In genomic region chr8:123202288-123202687, GRCm38 (mm10) we compare ENCODE assay signal across 9 mouse cellular contexts. TPM values are rescaled to one million over a fixed set of nuclear protein-coding genes. Genes with fewer than 3 reads are reported as not detected.
A peak's percentile ranks its signal among the peaks of the same experiment; 100 is the strongest.
DNase-seq lines count a peak whose midpoint lies in the region; ATAC-seq and TF ChIP-seq lines count a peak whose summit lies in the region.
"Had no signal": no experiment of that assay in that cellular context is flagged by ENCODE, and none has a peak within 500 bp of the region (broad histone marks: within the 10 kb centered on the region; RNA-seq: fewer than 3 reads in every experiment).

No protein-coding gene starts in this region.

- peaks cover 31% of the 10 kb centered on the region for H3K36me3 ChIP-seq in kidney, embryonic 15.5 days
- H3K36me3 ChIP-seq in hindbrain, embryonic 15.5 days, result peaks cover 11% of the 10 kb centered on the region
- H3K36me3 ChIP-seq in midbrain, postnatal 0 days (ENCODE audit: insufficient read depth, low read length), result peaks cover 16% of the 10 kb centered on the region

- no peak overlapping the region for H3K4me2 ChIP-seq in kidney, embryonic 15.5 days
- no peak overlapping the region for H3K4me2 ChIP-seq in hindbrain, embryonic 15.5 days
- H3K4me2 ChIP-seq in midbrain, postnatal 0 days (ENCODE audit: low read depth, low read length, poor library complexity, severe bottlenecking), result no peak overlapping the region
- H3K4me2 ChIP-seq: embryonic facial prominence, embryonic 12.5 days had no signal

- peak; percentile 99 for TF ChIP-seq CTCF in midbrain, postnatal 0 days (IDR thresholded peaks at IDR 0.05)

- 29% methylated on average over 5 of the region's 5 CpGs for WGBS in kidney, embryonic 15.5 days
- 22% methylated on average over 5 of the region's 5 CpGs for WGBS in hindbrain, embryonic 15.5 days
- WGBS in midbrain, postnatal 0 days, result 22% methylated on average over 5 of the region's 5 CpGs

- no peaks in the 10 kb centered on the region for H3K4me1 ChIP-seq in kidney, embryonic 15.5 days
- H3K4me1 ChIP-seq in hindbrain, embryonic 15.5 days (replicated peaks), result 0 out of 2 replicates have a peak, but pooled peaks cover 2% of the 10 kb centered on the region
- no peaks in the 10 kb centered on the region for H3K4me1 ChIP-seq in midbrain, postnatal 0 days (ENCODE audit: insufficient read depth, low read length)
- H3K4me1 ChIP-seq: embryonic facial prominence, embryonic 12.5 days had no signal

- no peak for ATAC-seq in kidney, embryonic 15.5 days (replicated peaks; ENCODE audit: low FRiP score)
- 0 out of 2 replicates have a peak, but pooled peaks have one; percentile 16 for ATAC-seq in hindbrain, embryonic 15.5 days (ENCODE audit: low FRiP score, low read depth)
- no peak for ATAC-seq in midbrain, postnatal 0 days (ENCODE audit: low FRiP score)

- H3K9ac ChIP-seq in kidney, embryonic 15.5 days, result no peak overlapping the region
- H3K9ac ChIP-seq in hindbrain, embryonic 15.5 days, result no peak overlapping the region
- H3K9ac ChIP-seq in midbrain, postnatal 0 days (replicated peaks; ENCODE audit: low read length, poor library complexity, severe bottlenecking), result no peak overlapping the region
- H3K9ac ChIP-seq: embryonic facial prominence, embryonic 12.5 days had no signal

- no peaks in the 10 kb centered on the region for H3K27me3 ChIP-seq in kidney, embryonic 15.5 days
- no peaks in the 10 kb centered on the region for H3K27me3 ChIP-seq in hindbrain, embryonic 15.5 days
- H3K27me3 ChIP-seq in midbrain, postnatal 0 days (ENCODE audit: insufficient read depth, low read length), result no peaks in the 10 kb centered on the region
- H3K27me3 ChIP-seq: embryonic facial prominence, embryonic 12.5 days had no signal

- DNase-seq in kidney, adult 11 months, result peak; percentile 39
- DNase-seq in c-Kit-positive CD71-negative TER-119-negative erythroid progenitor cells, embryonic 14.5 days (ENCODE audit: low read depth), result peak; percentile 73
- DNase-seq in fibroblast of lung, adult 2 months (ENCODE audit: low read depth), result peak; percentile 33
- peak; percentile 72 to 76 for DNase-seq in left cerebral cortex, postnatal 25 days (ENCODE audit: low spot score in 2 of 2)
- DNase-seq in midbrain, postnatal 0 days (ENCODE audit: low spot score), result peak; percentile 83
- DNase-seq in spleen, postnatal 36 days (ENCODE audit: low spot score in 2 of 2), result peak; percentile 25 to 37

- intact Hi-C loops in left cerebral cortex, postnatal 25 days (cut with DNase I), result loop anchor here (2.0 to 5.0 kb wide), 3 partner anchors 65 to 365 kb away; no protein-coding TSS in a partner anchor

- no peak overlapping the region for H3K4me3 ChIP-seq in kidney, embryonic 15.5 days (replicated peaks)
- H3K4me3 ChIP-seq in hindbrain, embryonic 15.5 days, result no peak overlapping the region
- H3K4me3 ChIP-seq in midbrain, postnatal 0 days (ENCODE audit: low read depth, low read length), result no peak overlapping the region
- H3K4me3 ChIP-seq: embryonic facial prominence, embryonic 12.5 days had no signal

- no peak overlapping the region for H3K27ac ChIP-seq in kidney, embryonic 15.5 days
- no peak overlapping the region for H3K27ac ChIP-seq in hindbrain, embryonic 15.5 days (replicated peaks)
- 0 out of 2 replicates have a peak overlapping the region, but pooled peaks have one; percentile 39 for H3K27ac ChIP-seq in midbrain, postnatal 0 days (ENCODE audit: low read depth, low read length)
- H3K27ac ChIP-seq: embryonic facial prominence, embryonic 12.5 days had no signal

- no peaks in the 10 kb centered on the region for H3K9me3 ChIP-seq in kidney, embryonic 15.5 days (replicated peaks)
- H3K9me3 ChIP-seq in hindbrain, embryonic 15.5 days, result no peaks in the 10 kb centered on the region
- H3K9me3 ChIP-seq in midbrain, postnatal 0 days (ENCODE audit: low read length), result no peaks in the 10 kb centered on the region
- H3K9me3 ChIP-seq: embryonic facial prominence, embryonic 12.5 days had no signal

RNA-seq across cellular contexts. Expression of gene Chmp1a, which starts 10.3 kb away (rescaled TPM):
- 118 and 126 TPM in 2 replicates for polyA plus RNA-seq in kidney, embryonic 15.5 days (2015; fragmentation: Nextera tagmentation; extraction: Ambion mirVana)
- 200 and 215 TPM in 2 replicates for polyA plus RNA-seq in hindbrain, embryonic 15.5 days (2015; fragmentation: Nextera tagmentation; extraction: Ambion mirVana)
- 10 to 100 TPM; 89.9 to 92.8 TPM for total RNA-seq in left cerebral cortex, postnatal 25 days (2021)
- 206 and 212 TPM in 2 replicates for total RNA-seq in midbrain, postnatal 0 days (2014; rRNA removed)
- polyA plus RNA-seq in midbrain, postnatal 0 days (2015; fragmentation: Nextera tagmentation; extraction: Ambion mirVana), result 221 and 236 TPM in 2 replicates

RNA-seq across cellular contexts. Expression of gene Spata33, which starts 10.3 kb away (rescaled TPM):
- polyA plus RNA-seq in kidney, embryonic 15.5 days (2015; fragmentation: Nextera tagmentation; extraction: Ambion mirVana), result 4.2 and 5.5 TPM in 2 replicates
- polyA plus RNA-seq in hindbrain, embryonic 15.5 days (2015; fragmentation: Nextera tagmentation; extraction: Ambion mirVana), result 6.2 and 8.7 TPM in 2 replicates
- 1 to 10 TPM; 7.3 to 8.5 TPM for total RNA-seq in left cerebral cortex, postnatal 25 days (2021)
- total RNA-seq in midbrain, postnatal 0 days (2014; rRNA removed), result 4.9 and 7.3 TPM in 2 replicates
- 9.2 and 9.3 TPM in 2 replicates for polyA plus RNA-seq in midbrain, postnatal 0 days (2015; fragmentation: Nextera tagmentation; extraction: Ambion mirVana)

RNA-seq across cellular contexts. Expression of gene Dpep1, which starts 16.2 kb away (rescaled TPM):
- polyA plus RNA-seq in kidney, embryonic 15.5 days (2015; fragmentation: Nextera tagmentation; extraction: Ambion mirVana), result 4.4 and 5.5 TPM in 2 replicates
- 0.18 and 0.50 TPM in 2 replicates for polyA plus RNA-seq in hindbrain, embryonic 15.5 days (2015; fragmentation: Nextera tagmentation; extraction: Ambion mirVana)
- total RNA-seq in left cerebral cortex, postnatal 25 days (2021), result not detected
- total RNA-seq in midbrain, postnatal 0 days (2014; rRNA removed), result 0.38 and 0.60 TPM in 2 replicates
- 0.11 and 0.33 TPM in 2 replicates for polyA plus RNA-seq in midbrain, postnatal 0 days (2015; fragmentation: Nextera tagmentation; extraction: Ambion mirVana)

RNA-seq across cellular contexts. Expression of gene Cdk10, which starts 22.4 kb away (rescaled TPM):
- 33.7 and 34.7 TPM in 2 replicates for polyA plus RNA-seq in kidney, embryonic 15.5 days (2015; fragmentation: Nextera tagmentation; extraction: Ambion mirVana)
- polyA plus RNA-seq in hindbrain, embryonic 15.5 days (2015; fragmentation: Nextera tagmentation; extraction: Ambion mirVana), result 45.2 and 48.5 TPM in 2 replicates
- 10 to 100 TPM; 83.4 to 88.0 TPM for total RNA-seq in left cerebral cortex, postnatal 25 days (2021)
- 70.3 and 86.5 TPM in 2 replicates for total RNA-seq in midbrain, postnatal 0 days (2014; rRNA removed)
- 57.8 and 67.0 TPM in 2 replicates for polyA plus RNA-seq in midbrain, postnatal 0 days (2015; fragmentation: Nextera tagmentation; extraction: Ambion mirVana)

RNA-seq across cellular contexts. Expression of gene Spata2l, which starts 33.7 kb away (rescaled TPM):
- polyA plus RNA-seq in kidney, embryonic 15.5 days (2015; fragmentation: Nextera tagmentation; extraction: Ambion mirVana), result 5.3 and 5.7 TPM in 2 replicates
- polyA plus RNA-seq in hindbrain, embryonic 15.5 days (2015; fragmentation: Nextera tagmentation; extraction: Ambion mirVana), result 10.1 and 11.4 TPM in 2 replicates
- total RNA-seq in left cerebral cortex, postnatal 25 days (2021), result 100 to 1,000 TPM; 106 to 107 TPM
- total RNA-seq in midbrain, postnatal 0 days (2014; rRNA removed), result 13.6 and 19.6 TPM in 2 replicates
- polyA plus RNA-seq in midbrain, postnatal 0 days (2015; fragmentation: Nextera tagmentation; extraction: Ambion mirVana), result 14.3 and 16.8 TPM in 2 replicates

Comparison
In these comparisons a context has a peak if more than half of its experiments do, and no peak if none do; other contexts are left out.
1. DNase-seq: peak in every context shown above with its lines; median percentile 83 in midbrain, postnatal 0 days; 74 in left cerebral cortex, postnatal 25 days; 73 in c-Kit-positive CD71-negative TER-119-negative erythroid progenitor cells, embryonic 14.5 days; 39 in kidney, adult 11 months; 33 in fibroblast of lung, adult 2 months; 31 in spleen, postnatal 36 days.